Mouse (Mus musculus): ENCODE measurements around the gene Rnaseh2c.

DNA sequence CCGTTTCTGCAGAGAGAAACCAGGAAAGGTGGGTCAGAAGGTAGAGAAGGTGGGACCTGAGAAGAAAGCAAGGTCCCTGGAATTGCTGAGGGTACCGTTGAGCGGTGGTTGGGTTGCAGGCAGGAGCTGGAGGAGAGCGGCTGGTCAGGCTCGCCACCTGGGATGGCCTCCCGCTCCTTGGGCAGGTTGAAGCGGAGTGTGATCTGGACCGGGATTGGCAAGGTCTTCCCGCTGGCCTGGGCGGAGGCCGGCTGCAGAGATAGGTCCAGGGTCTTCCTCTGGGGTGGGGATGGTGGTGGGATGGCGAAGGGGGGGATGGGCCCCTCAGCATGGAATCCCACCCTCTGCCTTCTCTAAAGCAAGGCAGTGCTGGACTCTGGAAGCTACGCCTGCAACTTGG, 7.0 kb downstream of the Rnaseh2c start:
- no peak for TF ChIP-seq GATA1 (IDR thresholded peaks at IDR 0.05; ENCODE audit: low read length)
- TF ChIP-seq TAL1 (IDR thresholded peaks at IDR 0.05; ENCODE audit: low read length): no peak
